Mouse (Mus musculus): ENCODE results near the gene Def8.
A peak's percentile ranks its signal among the peaks of the same experiment; 100 is the strongest.
"Not testable (repeated sequence)": the region's sequence is repeated elsewhere in the genome, so short reads cannot be mapped to it uniquely, and the experiment has no call there.

Gene Def8

DNA sequence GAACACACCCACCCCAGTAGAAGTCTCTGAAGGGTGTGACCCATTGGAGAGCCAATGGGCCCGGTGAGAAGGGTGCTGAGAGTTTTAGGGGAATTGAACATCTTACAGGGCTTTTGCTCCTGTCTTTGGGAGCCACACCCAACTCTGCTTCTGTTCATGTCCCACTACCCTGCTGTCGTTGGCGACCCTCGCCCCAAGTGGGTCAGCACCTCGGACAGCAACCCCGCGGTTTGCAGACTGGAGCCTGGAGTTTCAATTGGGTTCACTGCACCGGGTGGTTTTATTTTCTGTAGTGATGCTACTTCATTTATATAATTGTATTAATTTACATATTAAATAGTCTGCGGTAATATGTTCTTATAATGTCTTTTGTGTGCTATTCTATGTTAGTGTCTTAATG is 9.1 kb upstream of the Def8 start:
- no peak for DNase-seq (ENCODE audit: low spot score)

DNA sequence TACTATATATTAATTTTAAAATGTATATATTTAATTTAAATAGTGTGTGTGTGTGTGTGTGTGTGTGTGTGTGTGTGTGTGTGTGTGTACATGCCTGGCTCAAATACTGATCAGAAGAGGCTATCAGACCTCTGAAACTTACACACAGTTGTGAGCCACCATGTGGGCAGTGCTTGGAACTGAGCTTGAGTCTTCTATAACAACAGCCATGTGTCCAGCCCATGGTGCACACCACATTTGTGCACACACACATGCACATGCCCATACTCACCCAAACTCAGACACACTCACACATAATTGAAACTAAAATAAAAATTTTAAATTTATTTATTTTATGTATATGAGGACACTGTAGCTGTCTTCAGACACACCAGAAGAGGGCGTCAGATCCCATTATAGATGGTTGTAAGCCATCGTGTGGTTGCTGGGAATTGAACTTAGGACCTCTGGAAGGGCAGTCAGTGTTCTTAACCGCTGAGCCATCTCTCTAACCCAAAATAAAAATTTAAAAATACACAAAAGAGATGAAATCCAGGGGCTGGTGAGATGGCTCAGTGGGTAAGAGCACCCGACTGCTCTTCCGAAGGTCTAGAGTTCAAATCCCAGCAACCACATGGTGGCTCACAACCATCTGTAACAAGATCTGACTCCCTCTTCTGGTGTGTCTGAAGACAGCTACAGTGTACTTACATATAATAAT is 8.2 kb upstream of the Def8 start:
- not testable (repeated sequence) for DNase-seq (ENCODE audit: low spot score)

DNA sequence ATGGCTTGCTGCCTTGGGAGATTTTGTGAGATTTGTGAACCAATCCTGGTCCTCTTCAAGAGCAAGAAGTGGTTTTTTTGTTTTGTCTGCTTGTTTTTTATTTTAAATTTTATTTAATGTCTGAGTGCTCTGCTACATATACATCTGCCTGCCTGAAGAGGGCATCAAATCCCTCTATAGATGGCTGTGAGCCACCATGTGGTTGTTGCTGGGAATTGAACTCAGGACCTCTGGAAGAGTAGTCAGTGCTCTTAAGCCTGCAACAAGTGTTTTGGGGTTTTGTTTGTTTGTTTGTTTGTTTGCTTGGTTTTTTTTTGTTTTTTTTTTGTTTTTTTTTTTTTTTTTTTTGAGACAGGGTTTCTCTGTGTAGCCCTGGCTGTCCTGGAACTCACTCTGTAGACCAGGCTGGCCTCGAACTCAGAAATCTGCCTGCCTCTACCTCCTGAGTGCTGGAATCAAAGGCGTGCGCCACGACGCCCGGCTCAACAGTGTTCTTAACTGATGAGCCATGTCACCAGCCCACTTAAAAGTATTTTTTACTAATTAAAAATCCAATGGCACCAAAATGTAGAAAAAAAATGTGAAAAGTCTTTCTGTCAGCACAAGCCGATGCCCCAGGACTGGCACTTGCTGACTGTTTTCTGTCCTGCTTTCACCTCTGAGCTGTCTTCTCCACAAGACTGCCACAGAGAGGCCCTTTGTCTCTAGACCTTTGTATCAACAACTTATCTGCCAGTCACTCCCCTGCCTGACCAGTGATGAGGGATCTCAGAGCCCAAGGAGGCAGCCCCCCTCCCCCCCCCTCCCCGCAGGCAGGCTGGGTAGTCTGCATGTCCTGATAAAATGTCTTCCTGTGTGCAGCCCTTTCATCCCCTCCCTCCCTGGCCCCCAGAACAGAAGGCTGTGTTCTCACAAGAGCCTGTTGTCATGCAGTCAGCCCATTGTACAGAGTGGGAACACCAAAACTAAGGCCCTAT is 7.1 kb upstream of the Def8 start:
- no peak for DNase-seq (ENCODE audit: low spot score)

DNA sequence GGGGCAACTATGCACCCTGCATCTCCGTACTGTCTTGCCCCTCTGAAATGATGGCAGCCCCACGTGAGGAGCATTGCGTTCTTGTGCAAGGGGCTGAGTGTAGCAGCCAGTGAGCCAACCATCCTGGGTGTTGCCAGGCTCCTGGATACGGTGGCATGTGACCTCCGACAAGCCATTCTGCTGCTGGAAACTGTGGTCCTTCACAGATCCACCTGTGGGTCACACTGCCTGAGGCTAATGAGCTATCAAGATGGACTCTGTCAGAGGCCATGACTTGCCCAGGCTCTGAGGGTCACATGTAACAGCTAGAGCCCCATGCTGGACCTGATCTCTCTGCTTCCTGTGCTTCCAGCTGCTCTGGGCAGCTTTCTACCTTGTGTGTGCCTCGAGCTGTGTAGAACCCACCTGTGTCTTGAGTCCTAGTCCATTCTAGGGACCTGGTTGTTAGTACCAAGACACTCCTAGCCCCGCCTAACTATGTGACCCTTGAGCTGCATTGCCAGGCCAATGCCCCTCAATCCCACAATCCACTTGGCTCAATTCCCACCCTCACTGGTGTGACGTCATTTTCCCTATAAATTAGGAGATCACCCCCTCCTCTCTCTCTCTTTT is 6.3 kb upstream of the Def8 start:
- DNase-seq (ENCODE audit: low spot score), result no peak

DNA sequence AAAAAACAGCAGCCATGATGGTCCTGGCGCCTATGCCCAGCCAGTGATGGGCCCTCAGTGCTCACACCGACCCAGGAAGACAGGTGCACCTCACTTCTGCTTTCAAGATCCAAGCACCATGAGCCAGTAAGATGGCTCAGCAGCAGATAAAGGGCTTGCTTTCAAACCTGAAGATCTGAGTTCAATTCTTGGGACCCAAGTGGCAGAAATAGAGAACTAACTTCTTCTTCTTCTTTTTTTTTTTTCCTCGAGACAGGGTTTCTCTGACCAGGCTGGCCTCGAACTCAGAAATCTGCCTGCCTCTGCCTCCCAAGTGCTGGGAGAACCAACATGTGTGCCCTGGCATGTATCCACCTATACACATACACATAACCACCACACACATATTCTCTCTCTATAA is 3.6 kb upstream of the Def8 start:
- no peak for DNase-seq (ENCODE audit: low spot score)

DNA sequence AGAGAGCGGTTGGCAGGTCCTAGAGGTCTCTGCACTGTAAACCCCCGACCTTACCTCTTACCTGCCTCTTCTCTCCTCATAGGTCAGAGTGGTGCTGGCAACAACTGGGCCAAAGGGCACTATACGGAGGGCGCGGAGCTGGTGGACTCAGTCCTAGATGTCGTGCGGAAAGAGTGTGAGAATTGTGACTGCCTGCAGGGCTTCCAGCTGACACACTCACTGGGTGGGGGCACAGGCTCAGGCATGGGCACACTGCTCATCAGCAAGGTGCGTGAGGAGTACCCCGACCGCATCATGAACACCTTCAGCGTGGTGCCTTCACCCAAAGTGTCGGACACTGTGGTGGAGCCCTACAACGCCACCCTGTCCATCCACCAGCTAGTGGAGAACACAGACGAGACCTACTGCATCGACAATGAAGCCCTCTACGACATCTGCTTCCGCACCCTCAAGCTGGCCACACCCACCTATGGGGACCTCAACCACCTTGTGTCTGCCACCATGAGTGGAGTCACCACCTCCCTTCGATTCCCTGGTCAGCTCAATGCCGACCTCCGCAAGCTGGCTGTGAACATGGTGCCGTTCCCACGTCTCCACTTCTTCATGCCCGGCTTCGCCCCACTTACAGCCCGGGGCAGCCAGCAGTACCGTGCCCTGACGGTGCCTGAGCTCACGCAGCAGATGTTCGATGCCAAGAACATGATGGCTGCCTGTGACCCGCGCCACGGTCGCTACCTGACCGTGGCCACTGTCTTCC is 2.6 kb upstream of the Def8 start:
- no peak for DNase-seq (ENCODE audit: low spot score)

DNA sequence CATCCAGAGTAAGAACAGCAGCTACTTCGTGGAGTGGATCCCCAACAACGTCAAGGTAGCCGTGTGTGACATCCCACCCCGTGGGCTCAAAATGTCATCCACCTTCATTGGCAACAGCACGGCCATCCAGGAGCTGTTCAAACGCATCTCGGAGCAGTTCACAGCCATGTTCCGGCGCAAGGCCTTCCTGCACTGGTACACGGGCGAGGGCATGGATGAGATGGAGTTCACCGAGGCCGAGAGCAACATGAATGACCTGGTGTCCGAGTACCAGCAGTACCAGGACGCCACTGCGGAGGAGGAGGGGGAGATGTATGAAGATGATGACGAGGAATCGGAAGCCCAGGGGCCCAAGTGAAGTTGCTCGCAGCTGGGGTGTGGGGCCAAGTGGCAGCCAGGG is 2.0 kb upstream of the Def8 start:
- no peak for DNase-seq (ENCODE audit: low spot score)

DNA sequence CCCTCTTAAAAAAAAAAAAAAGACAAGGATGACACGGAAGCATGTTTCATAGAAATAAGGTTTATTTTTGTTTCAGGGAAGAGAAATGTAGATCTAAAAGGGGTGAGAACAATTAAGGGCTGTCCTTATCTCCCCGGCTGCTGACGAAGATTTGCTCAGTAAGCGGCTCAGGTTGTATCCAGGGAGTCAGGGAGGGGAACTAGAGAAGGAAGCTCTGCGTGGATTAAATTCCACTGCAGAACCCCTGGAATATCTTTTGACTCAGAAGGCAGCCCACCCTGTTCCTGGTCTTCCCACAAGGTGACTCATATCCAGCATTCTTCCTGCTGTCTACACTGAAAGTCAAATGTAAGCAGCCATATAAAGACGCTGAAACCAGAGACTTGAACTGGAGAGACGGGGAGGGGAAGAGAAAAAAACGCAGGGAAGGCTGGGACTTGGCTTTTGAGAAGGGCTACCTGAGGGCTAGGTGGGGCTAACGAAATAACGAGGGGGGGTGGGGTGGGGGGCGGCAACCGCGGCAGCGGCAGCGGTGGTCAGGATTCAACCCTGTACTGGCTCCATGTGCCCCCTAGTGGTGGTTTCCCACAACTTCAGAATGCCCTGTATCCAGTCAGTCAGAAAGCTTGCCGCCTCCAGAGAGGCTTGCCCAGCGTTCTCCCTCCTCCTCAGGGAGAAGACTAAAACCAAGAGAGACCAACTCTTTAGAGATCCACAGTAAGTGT is 1.1 kb upstream of the Def8 start:
- DNase-seq (ENCODE audit: low spot score), result peak; percentile 31

DNA sequence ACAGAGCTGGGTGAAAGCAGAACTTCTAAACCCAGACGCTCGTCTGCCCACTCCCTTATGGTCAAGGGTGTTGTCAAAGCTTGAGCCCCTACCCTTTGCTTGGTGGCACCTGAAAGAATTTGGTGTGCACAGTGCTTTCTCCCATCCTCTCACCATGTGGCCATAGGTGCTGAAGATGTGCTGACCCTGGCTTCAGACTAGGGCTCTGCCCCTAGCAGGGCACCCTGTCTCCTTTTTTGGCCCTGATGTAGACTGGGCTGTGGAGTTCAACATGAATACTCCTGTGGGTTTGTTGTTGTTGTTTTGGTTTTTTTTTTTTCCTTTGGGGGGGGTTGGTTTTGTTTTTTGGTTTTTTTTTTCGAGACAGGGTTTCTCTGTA is 557 bp upstream of the Def8 start:
- no peak for DNase-seq (ENCODE audit: low spot score)

DNA sequence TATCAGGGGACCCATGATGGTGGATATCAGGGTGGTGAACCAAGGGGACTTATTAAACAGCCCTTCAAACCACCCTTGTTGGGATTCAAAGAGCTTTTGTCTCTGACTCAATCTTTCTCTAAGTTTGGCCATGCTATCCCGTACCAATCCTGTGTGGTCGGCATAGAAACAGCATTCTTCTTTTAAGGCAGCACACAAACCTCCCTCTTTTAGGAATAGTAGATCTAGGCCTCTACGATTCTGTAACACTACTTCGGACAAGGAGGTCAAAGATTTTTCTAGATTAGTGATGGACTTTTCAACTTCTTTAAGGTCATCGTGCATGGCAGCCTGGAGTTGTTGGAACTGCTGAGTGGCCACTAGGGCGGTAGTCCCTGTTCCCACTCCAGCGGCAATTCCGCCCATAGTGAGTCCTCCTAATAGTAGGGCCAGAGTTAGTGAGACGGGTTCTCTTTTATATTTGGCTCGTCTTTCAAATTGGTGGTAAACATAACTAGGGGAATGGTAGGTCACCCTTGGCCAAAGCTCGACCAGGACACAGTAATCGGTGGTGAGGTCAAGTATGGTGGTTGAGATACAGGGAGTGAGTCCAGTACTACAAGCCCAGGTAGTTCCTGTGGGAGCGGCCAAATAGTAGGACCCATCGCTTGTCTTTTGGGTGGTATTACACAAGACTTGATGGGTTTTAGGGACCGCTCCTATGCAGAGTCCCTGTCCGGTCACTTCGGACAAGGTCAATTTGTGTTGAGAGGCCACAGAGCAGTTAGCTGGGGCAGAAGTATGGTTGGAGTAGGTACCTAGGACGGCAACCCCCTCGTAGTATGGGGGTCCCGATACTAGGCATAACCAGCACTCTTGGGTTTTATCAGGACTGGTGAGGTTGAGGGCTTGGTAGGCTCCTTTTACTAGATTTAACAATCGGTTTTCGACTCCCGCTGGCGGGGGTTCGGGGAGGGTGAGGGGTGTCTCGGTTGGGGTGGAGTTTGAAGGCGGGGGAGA is 3.5 kb downstream of the Def8 start:
- DNase-seq (ENCODE audit: low spot score), result no peak

DNA sequence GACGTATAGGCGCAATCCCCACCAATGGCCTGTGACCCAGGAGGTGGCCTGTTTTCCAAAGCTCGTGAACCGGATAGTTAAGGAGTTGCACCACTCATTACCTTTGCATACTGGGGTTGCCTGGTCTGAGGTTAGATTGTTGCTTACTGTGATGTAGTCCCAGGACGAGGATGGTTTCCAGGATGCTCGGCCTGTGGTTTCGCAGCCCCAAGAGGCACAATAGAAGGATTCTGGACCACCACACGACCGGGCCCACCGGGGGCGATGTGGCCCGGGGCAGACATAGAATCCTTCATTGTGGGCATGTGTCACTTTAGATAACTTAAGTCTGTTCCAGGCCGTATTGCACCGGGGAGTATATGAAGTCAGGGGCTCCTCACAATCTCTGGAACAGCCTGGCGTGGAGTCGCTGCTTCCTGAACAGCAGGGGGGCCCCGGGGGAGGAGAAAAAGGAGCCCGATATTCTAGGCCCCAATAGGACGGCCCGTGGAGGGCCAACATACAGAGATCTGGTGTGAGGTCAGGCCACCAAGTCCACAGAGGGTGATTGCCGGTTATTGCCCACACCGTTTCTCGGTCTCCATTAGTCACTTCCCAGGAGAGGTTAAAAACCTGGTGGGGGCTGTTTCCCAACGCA is 4.4 kb downstream of the Def8 start:
- DNase-seq (ENCODE audit: low spot score), result no peak

DNA sequence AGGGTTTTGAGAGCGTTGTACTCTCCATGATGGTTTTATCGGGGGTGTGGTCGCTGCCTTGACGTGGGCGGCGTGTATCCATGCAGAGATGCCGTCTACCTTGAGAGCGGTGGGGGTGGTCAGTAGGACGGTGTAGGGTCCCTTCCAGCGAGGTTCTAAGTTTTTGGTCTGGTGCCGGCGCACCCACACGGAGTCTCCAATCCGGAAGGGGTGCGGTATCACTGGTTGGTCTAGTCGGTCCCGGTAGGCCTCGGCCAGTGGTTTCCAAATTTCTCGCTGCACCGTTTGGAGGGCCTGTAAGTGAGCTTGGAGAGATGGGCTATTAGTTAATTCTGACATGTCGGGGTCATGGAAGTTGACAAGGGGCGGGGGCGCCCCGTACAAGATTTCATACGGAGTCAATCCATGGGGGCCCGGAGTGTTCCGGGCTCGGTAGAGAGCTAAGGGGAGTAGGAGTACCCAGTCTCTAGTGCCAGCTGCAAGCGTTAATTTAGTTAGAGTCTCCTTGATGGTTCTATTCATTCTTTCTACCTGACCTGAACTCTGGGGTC is 5.1 kb downstream of the Def8 start:
- no peak for DNase-seq (ENCODE audit: low spot score)

DNA sequence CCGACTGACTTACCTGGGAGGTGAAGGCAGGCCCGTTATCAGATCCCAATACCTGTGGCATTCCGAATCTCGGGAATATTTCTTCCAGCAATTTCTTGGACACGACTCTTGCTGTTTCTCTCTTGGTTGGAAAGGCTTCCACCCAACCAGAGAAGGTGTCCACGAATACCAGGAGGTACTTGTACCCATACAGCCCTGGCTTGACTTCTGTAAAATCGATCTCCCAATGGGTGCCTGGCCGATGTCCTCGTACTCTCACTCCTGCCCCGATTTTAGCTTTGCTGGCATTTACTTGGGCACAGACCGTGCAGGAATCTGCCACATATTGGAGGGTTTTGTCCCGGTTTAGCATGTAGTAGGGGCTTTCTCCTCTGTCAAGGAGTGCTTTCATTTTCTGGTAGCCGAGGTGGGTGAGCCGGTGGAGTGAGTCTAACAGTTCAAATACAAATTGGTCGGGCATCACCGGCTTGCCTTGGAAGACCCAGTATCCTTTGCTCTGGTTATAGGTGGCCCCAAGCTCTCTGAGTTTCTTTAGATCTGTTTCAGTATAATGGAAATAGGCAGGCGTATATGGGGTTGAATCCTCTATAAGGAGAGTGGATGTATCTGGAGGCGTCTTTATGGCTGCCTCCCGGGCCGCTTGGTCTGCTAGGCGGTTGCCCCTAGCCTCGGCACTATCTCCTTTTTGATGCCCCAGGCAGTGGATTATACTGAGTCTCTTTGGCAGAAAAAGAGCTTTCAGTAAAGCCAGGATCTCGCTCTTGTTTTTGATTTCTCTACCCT is 5.8 kb downstream of the Def8 start:
- no peak for DNase-seq (ENCODE audit: low spot score)

DNA sequence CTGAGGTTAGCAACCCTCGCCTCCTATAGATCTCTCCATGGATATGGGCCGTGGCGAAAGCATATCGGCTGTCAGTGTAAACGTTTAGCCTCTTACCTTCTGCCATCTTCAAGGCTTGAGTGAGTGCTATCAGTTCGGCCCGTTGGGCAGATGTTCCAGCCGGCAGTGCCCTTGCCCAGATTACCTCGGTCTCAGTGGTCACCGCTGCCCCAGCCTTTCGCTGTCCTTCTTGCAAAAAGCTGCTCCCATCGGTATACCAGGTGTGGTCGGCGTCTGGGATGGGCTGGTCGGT is 6.3 kb downstream of the Def8 start:
- DNase-seq (ENCODE audit: low spot score), result not testable (repeated sequence)

DNA sequence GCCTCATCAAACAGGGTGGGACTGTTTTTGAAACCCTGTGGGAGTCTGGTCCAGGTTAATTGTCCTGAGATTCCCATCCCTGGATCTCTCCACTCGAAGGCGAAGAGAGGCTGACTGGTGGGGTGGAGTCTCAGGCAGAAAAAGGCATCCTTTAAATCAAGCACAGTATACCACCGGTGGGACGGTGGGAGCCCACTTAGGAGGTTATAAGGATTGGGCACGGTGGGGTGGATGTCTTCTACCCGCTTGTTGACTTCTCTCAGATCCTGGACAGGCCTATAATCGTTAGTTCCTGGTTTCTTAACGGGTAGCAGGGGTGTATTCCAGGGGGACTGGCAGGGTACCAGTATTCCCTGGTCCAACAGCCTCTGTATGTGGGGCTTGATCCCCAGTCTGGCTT is 7.6 kb downstream of the Def8 start:
- DNase-seq (ENCODE audit: low spot score), result not testable (repeated sequence)

DNA sequence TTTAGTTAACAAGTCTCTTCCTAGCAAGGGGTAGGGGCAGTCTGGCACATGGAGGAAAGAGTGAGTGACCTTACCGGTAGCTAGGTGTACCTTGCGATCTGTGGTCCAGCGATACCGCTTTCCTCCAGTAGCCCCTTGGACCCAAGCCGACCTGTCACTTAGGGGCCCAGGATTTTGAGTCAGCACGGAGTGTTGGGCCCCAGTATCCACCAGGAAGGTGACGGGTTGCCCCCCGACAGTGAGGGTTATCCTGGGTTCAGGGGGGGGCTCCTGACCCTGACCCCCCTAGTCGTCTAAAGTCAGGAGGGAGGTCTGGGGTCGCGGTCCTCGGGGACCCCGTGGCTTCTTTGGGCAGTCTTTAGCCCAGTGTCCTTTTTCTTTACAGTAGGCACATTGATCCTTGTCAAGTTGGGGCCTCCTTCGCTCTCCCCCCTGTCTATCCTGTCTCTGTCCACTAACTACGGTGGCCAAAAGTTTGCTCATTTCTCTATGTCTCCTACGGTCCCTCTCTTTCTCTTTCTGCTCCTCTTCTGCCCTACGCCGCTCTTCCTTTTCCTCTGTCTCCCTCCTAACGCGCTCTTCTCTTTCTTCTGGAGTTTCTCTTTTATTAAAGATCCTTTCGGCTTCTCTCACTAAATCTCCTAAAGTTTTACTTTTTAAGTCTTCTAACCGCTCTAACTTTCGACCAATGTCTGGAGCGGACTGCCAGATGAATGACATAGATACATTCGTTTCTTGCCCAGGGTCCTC is 8.5 kb downstream of the Def8 start:
- DNase-seq (ENCODE audit: low spot score), result no peak

DNA sequence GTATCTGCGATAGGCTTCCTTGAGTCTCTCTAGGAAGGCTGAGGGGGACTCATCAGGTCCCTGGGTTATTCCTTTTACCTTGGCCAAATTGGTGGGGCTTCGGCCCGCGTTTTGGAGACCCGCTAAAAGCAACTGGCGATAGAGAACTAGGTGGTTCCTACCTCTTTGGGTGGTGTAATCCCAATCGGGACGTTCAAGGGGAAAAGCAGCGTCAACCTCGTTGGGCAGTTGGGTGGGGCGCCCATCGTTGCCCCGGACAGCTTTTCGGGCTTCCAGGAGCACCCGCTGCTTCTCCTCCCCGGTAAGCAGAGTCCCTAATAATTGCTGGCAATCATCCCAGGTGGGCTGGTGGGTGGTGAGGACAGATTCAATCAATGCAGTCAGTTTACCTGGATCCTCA is 9.1 kb downstream of the Def8 start:
- no peak for DNase-seq (ENCODE audit: low spot score)

All from ovary, adult 18-20 months (tissue).